9 mouse cellular contexts compared by ENCODE assay signal in the genomic region with DNA sequence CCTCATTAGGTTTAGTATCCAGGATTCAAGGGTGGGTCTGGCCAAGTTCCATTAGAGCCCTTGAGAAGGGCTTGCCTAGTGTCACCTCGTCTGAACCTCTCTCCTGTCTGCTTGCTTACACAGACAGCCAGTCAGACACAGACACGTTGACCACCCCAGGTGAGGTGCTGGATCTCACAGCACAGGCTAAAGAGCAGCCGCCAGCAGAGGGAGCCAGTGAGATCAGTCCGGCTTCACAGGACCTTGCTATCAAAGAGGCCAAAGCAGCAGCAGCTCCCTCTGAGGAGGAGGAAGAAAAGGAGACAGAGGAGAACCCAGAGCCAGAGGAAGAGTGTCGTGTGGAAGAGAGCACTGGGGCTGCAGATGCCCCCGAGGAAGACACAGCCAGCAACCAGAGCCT. TPM values are rescaled to one million over a fixed set of nuclear protein-coding genes. Genes with fewer than 3 reads are reported as not detected.
DNase-seq lines count a peak whose midpoint lies in the region; ATAC-seq and TF ChIP-seq lines count a peak whose summit lies in the region.
"Had no signal": no experiment of that assay in that cellular context is flagged by ENCODE, and none has a peak within 500 bp of the region (broad histone marks: within the 10 kb centered on the region; RNA-seq: fewer than 3 reads in every experiment).

No protein-coding gene starts in this region.

- TF ChIP-seq CTCF in cortical plate, adult 2 months (IDR thresholded peaks at IDR 0.05; ENCODE audit: extremely low read depth, insufficient read depth, low read length): peak; percentile 77

- H3K4me1 ChIP-seq in cortical plate, adult 2 months (ENCODE audit: control insufficient read depth, insufficient read depth, low read length): no peaks in the 10 kb centered on the region
- peaks cover 15% of the 10 kb centered on the region for H3K4me1 ChIP-seq in intestine, embryonic 16.5 days (ENCODE audit: control insufficient read depth, insufficient read depth, low read length)
- 0 out of 2 replicates have a peak, but pooled peaks cover 2% of the 10 kb centered on the region for H3K4me1 ChIP-seq in midbrain, embryonic 12.5 days
- H3K4me1 ChIP-seq: limb, embryonic 12.5 days had no signal

- intact Hi-C loops in left cerebral cortex, postnatal 25 days (cut with DNase I): loop anchor here (5.0 kb wide), 2 partner anchors 494 to 514 kb away; no protein-coding TSS in a partner anchor

- peaks cover 21% of the 10 kb centered on the region for H3K36me3 ChIP-seq in intestine, embryonic 16.5 days (ENCODE audit: control insufficient read depth, insufficient read depth, low read length)
- peaks cover 5% of the 10 kb centered on the region; the same call in 1 of the 2 replicates for H3K36me3 ChIP-seq in midbrain, embryonic 12.5 days

- no peak overlapping the region for H3K4me2 ChIP-seq in intestine, embryonic 16.5 days (ENCODE audit: low read depth, low read length)
- H3K4me2 ChIP-seq in midbrain, embryonic 12.5 days (replicated peaks): no peak overlapping the region
- H3K4me2 ChIP-seq: limb, embryonic 12.5 days had no signal

- ATAC-seq in intestine, embryonic 16.5 days: peak; percentile 58
- 0 out of 2 replicates have a peak, but pooled peaks have one; percentile 39 for ATAC-seq in midbrain, embryonic 12.5 days (ENCODE audit: low FRiP score, low read depth)
- ATAC-seq in activated CD4-positive, CD25-positive, alpha-beta regulatory T cell, adult 4 months: no peak

- 19% methylated on average over 6 of the region's 6 CpGs for WGBS in intestine, embryonic 16.5 days
- WGBS in midbrain, embryonic 12.5 days: 17% methylated on average over 6 of the region's 6 CpGs

- H3K4me3 ChIP-seq in cortical plate, adult 2 months (ENCODE audit: insufficient read depth, low read length): no peak overlapping the region
- no peak overlapping the region for H3K4me3 ChIP-seq in intestine, embryonic 16.5 days (ENCODE audit: low read length)
- H3K4me3 ChIP-seq in midbrain, embryonic 12.5 days: no peak overlapping the region
- H3K4me3 ChIP-seq: limb, embryonic 12.5 days had no signal

- no peak overlapping the region for H3K9ac ChIP-seq in intestine, embryonic 16.5 days (ENCODE audit: low read depth, low read length)
- H3K9ac ChIP-seq in midbrain, embryonic 12.5 days (replicated peaks): no peak overlapping the region
- H3K9ac ChIP-seq: limb, embryonic 12.5 days had no signal

- no peak overlapping the region for H3K27ac ChIP-seq in cortical plate, adult 2 months (ENCODE audit: insufficient read depth, low read length)
- no peak overlapping the region for H3K27ac ChIP-seq in intestine, embryonic 16.5 days (ENCODE audit: low read length)
- H3K27ac ChIP-seq in midbrain, embryonic 12.5 days (replicated peaks): no peak overlapping the region
- H3K27ac ChIP-seq: limb, embryonic 12.5 days had no signal

- no peaks in the 10 kb centered on the region for H3K27me3 ChIP-seq in intestine, embryonic 16.5 days (replicated peaks; ENCODE audit: control insufficient read depth, insufficient read depth, low read length)
- H3K27me3 ChIP-seq in midbrain, embryonic 12.5 days: no peaks in the 10 kb centered on the region
- H3K27me3 ChIP-seq: limb, embryonic 12.5 days had no signal

- H3K9me3 ChIP-seq in intestine, embryonic 16.5 days (ENCODE audit: control insufficient read depth, low read length): no peaks in the 10 kb centered on the region
- H3K9me3 ChIP-seq in midbrain, embryonic 12.5 days: no peaks in the 10 kb centered on the region
- H3K9me3 ChIP-seq: limb, embryonic 12.5 days had no signal

- peak; percentile 73 for DNase-seq in adipocyte (ENCODE audit: low spot score)
- DNase-seq in gastrocnemius, postnatal 4 days (ENCODE audit: low spot score in 2 of 2): peak; percentile 66 to 81
- peak; percentile 76 to 81 for DNase-seq in left cerebral cortex, postnatal 25 days (ENCODE audit: low spot score in 2 of 2)
- peak; percentile 80 for DNase-seq in right cerebral cortex, postnatal 4 days

- no peak for TF ChIP-seq POLR2A in cortical plate, adult 2 months (IDR thresholded peaks at IDR 0.05; ENCODE audit: extremely low read depth, insufficient read depth, low read length)

RNA-seq across cellular contexts. Expression of a gene that starts 47.3 kb away (rescaled TPM):
- polyA plus RNA-seq in cortical plate, adult 2 months (2012; rRNA removed): 28.0 and 28.2 TPM in 2 replicates
- total RNA-seq in gastrocnemius, postnatal 4 days (2021): 100 to 1,000 TPM in 1 of 2 experiments, 10 to 100 TPM in 1; 98.4 to 104 TPM
- polyA plus RNA-seq in intestine, embryonic 16.5 days (2015; fragmentation: Nextera tagmentation; extraction: Ambion mirVana): 126 and 129 TPM in 2 replicates
- 10 to 100 TPM; 89.9 to 90.9 TPM for total RNA-seq in left cerebral cortex, postnatal 25 days (2021)
- polyA plus RNA-seq in midbrain, embryonic 12.5 days (2016; fragmentation: Nextera tagmentation; extraction: Ambion mirVana): 97.9 and 101 TPM in 2 replicates
- polyA plus RNA-seq in activated CD4-positive, CD25-positive, alpha-beta regulatory T cell, adult 4 months (2017; shearing (Covaris generic)): 100 to 1,000 TPM; 109 to 123 TPM
